Mouse (Mus musculus) embryo, embryonic 10.5 days (tissue): ENCODE measurements around the gene Lif.

ENCODE experiments used
- DNase-seq: peaks from one replicate; pipeline ENCODE4 v3.0.0-alpha.2; 2015; ENCODE audit warnings: low spot score

Gene Lif

GRCm38 (mm10) chr11:4256846-4257607 lies at the start of gene Lif:
TSS of gene Lif (plus strand) at chr11:4257557.
- DNase-seq, result no peak

GRCm38 (mm10) chr11:4207655-4208054 lies 49.7 kb upstream of the Lif start:
- DNase-seq, result no peak

DNA sequence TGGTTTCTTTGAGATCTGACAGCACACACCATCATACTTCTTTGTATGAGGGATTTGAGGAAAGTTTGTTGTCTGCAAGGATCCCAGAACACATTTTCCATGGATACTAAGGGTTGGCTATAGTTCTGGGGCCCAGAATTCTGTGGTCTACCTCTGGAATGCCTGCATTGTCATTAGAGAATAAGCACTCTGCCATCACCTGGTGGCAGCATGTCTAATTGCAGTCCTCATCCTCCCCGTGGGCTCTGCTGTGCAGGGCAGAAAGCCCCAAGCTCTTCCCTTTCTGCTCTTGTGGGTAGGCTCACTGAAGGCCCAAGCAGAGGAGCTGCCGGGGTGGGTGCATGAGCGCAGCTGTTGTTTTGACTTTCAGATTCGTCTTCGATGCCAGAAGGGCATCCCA lies 47.8 kb upstream of the Lif start:
- DNase-seq, result no peak

- no peak for DNase-seq
These were observed 46.6 kb upstream of the Lif start for GRCm38 (mm10) chr11:4210786-4211185.

- no peak for DNase-seq
These were observed 44.2 kb upstream of the Lif start for GRCm38 (mm10) chr11:4213107-4213506.

GRCm38 (mm10) chr11:4214572-4214971 lies 42.8 kb upstream of the Lif start:
- no peak for DNase-seq

GRCm38 (mm10) chr11:4215061-4215460 lies 42.3 kb upstream of the Lif start:
- DNase-seq, result no peak

DNA sequence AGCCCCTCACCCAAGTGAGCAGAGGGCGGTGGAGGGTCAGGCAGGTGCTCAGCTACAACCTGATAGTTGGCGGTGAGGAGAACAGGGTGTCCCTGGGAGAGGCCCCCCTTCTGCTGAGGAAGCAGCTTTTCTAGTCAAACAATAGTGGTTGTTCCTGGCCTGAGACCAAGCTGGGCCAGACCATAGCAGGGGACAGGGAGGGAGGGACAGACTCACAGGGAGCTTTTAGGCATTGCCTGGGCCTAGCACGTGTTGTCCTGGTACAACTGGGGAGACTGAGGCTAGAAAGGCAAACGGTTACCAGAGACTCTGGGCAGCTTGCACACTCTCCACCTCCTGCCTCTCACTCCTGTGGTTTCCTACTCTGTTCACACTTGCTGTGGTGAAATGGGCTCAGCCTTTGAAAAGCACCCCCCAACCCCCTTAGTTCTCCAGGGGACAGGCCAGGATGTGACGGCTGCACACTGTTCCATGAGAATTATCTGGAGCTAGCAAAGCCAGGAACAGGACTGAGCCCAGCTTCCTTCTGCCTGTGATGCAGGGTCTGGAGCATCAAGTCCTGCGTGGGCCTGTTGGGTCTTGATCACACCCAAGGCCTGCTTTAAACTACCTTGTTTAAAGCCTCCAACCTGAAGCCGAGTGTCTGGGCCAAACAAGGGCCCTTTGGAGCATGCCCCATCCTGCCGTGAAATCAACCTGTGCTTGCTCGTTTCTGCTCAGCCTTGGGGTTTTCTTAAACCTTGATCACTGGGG lies 40.9 kb upstream of the Lif start:
- no peak for DNase-seq

DNA sequence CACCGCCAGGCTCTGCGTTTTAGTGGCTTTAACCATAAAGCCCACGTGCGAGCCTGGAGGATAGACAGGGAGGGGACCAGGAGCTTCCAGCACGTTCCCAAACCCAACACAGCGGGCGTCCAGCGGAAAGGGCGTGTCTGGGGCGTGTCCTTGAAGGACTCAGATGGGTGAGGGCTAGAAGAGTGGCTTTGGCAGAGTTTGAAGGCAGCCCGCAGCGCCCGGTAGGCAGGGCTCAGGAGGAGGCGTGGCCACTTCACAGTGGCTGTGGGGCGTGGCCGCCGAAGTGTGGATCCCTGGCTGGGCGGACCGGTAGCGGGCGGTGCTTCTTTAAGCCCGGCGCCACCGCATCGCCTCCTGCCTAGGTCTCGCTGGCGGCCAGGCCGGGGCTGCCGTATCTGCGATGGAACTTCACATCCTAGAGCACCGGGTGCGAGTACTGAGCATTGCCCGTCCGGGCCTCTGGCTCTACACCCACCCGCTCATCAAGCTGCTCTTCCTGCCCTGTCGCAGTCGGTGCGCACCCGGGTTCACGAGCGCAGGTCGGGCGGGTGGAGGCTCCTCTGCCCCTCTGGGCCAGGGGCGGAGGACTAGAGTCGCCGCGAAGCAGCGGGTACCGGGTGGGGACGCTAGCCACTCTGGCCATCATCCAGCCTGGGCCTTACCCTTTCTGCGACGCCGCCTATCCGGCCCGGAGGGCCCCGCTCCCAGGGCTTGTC lies 39.3 kb upstream of the Lif start, which contains the start of gene Castor1:
Castor1 (plus strand) TSS at position 312 of the 716 bp plus-strand sequence.
- peak; percentile 91 for DNase-seq

- no peak for DNase-seq
These were observed 38.7 kb upstream of the Lif start for GRCm38 (mm10) chr11:4218637-4219036.

DNA sequence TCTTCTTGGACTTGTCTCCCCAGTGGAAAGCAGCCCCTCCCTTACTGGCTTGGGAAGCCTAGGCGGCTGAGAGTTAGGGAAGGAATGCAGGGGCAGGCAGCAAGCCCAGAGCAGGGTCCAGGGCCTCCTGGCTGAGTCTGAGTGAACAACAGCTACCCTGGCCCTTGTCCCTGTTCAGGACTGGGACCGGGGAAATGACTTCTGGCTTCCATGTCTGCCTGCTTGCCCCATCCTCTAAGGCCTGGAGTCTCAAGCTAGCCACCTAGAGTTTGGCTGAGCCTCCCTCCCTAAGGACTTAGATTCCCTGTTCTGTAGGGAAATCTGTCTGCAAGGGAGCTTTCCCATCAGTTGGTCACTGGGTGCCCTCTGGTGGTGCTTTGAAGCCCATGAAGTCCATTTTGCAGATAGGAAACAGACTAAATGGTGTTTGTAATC lies 38.0 kb upstream of the Lif start:
- peak; percentile 76 for DNase-seq

DNA sequence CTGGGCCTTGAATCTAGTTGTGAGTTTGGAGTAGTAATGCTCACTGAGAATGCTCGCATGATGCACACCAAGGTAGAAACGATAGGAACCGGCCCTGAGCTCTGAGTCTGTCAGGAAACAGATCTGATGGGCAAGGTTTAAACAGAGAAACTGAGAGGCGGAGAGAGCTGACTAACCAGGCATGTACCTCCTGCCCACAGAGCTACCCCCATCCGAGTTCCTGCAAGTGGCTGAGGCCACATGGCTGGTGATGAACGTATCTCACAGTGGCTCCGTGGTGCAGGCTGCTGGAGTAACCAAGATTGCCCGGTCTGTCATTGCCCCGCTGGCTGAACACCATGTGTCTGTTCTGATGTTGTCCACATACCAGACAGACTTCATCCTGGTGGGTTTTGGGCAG lies 37.4 kb upstream of the Lif start:
- DNase-seq, result no peak

- DNase-seq, result peak; percentile 80
These were observed 36.6 kb upstream of the Lif start for GRCm38 (mm10) chr11:4220443-4221400.

DNA sequence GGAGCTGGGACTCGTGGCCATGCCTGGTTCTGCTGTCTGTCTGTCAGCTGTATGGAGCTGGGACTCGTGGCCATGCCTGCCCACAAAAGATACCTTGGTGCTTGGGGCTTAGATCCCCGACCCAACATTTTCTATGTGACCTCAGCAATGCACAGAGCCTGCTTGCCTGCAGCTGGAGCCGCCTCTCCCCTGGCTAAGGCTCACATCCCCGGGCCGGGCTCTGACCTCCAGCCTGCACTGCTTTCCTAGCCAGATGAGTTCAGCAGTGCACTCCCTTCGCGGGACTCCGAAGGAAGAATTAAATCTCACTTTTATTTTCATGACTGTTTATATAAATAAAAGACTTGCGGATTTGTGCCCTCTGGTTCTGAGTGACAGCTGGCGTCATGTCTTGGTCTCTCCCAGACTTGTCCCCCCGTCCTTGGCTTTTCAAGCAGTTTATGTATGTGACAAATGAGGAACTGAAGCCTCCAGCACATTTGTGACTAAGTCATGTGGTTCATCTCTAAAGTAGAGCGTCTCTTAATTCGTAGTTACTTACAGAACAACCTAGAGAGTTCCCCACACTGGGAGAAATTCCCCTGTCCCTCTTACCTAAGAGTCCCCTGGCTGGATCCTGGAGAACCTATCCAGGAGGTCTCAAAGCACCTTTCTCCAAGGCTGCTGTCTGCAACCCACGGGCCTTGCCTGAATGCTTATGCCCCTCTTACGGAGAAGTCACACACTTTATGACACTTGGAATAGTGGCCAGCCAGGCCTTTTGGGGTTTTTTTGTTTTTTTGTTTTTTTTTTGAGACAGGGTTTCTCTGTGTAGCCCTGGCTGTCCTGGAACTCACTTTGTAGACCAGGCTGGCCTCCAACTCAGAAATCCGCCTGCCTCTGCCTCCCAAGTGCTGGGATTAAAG lies 35.1 kb upstream of the Lif start:
- no peak for DNase-seq

- DNase-seq, result no peak
These were observed 33.8 kb upstream of the Lif start for GRCm38 (mm10) chr11:4223393-4224188.

- DNase-seq, result no peak
These were observed 33.1 kb upstream of the Lif start for GRCm38 (mm10) chr11:4224223-4224622.

GRCm38 (mm10) chr11:4226569-4227325 lies 30.6 kb upstream of the Lif start:
- DNase-seq, result no peak

GRCm38 (mm10) chr11:4228463-4228862 lies 28.9 kb upstream of the Lif start:
- no peak for DNase-seq

DNA sequence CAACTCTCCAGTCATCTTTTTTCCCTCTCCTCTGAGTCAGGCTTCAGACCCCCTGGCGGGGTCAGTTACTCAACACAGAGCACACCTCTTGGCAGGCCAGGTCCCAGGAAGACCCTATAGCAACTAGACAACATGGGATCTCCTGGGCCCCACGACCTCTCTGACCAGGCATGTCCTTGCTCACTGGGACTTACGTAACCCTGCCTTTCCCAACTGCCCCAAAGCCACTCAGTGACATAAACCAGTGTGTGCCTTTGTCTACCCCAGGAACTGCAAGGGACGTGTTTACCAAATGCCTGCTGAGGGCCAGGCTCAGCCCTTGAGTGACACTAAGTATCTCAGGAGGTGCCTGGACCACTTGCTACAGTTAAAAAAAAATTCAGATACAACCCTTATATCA lies 27.5 kb upstream of the Lif start:
- DNase-seq, result no peak
